Mouse (Mus musculus) embryonic facial prominence, embryonic 11.5 days (tissue): ENCODE results near the gene Zfp663. TPM values are rescaled to one million over a fixed set of nuclear protein-coding genes. Genes with fewer than 3 reads are reported as not detected.
A peak's percentile ranks its signal among the peaks of the same experiment; 100 is the strongest.

Experiments used
- ATAC-seq: fragments of 200-750 bp; cut with Nextera tagmentation; replicated peaks from 2 replicates; pipeline ENCODE4 v1.8.0; 2017; ENCODE audit warnings: low read depth; ENCODE audit not compliant: insufficient number of reproducible peaks, low FRiP score, low TSS enrichment
- DNase-seq: peaks from one replicate; pipeline ENCODE4 v3.0.0-alpha.2; 2015; ENCODE audit warnings: low spot score
- H3K27ac ChIP-seq: fragments of 300-500 bp; sonication (generic); replicated peaks from 2 replicates; pipeline ENCODE4 v1.5.1; 2014; ENCODE audit warnings: mild to moderate bottlenecking, low read depth, low read length, control low read depth
- H3K27me3 ChIP-seq: fragments of 300-500 bp; sonication (generic); 2 replicates; pipeline ENCODE4 v1.6.1; 2014; ENCODE audit warnings: mild to moderate bottlenecking, low read length, moderate library complexity, mixed read lengths; ENCODE audit not compliant: control insufficient read depth, insufficient read depth
- H3K36me3 ChIP-seq: fragments of 300-500 bp; sonication (generic); replicated peaks from 2 replicates; pipeline ENCODE4 v1.6.1; 2014; ENCODE audit warnings: low read depth, mild to moderate bottlenecking, low read length, moderate library complexity, mixed read lengths; ENCODE audit not compliant: control insufficient read depth, insufficient read depth
- H3K4me1 ChIP-seq: fragments of 300-500 bp; sonication (generic); 2 replicates; pipeline ENCODE4 v1.6.1; 2014; ENCODE audit warnings: low read length, mixed read lengths; ENCODE audit not compliant: control insufficient read depth, insufficient read depth
- H3K4me2 ChIP-seq: fragments of 300-500 bp; sonication (generic); 2 replicates; pipeline ENCODE4 v1.6.1; 2014; ENCODE audit warnings: low read depth, mild to moderate bottlenecking, control low read depth, low read length, moderate library complexity
- H3K4me3 ChIP-seq: fragments of 300-500 bp; sonication (generic); 2 replicates; pipeline ENCODE4 v1.5.1; 2014; ENCODE audit warnings: low read depth, low read length, control low read depth
- H3K9ac ChIP-seq: fragments of 300-500 bp; sonication (generic); replicated peaks from 2 replicates; pipeline ENCODE4 v1.6.1; 2014; ENCODE audit warnings: mild to moderate bottlenecking, control low read depth, low read length
- H3K9me3 ChIP-seq: fragments of 300-500 bp; sonication (generic); replicated peaks from 2 replicates; pipeline ENCODE4 v1.6.1; 2016; ENCODE audit warnings: mild to moderate bottlenecking, low read length, inconsistent platforms, mixed read lengths; ENCODE audit not compliant: control insufficient read depth
- WGBS: fragments of 180-500 bp; shearing (Covaris S2); extraction: QIAGEN DNeasy Blood & Tissue Kit; methylation state at CpG from one replicate; pipeline ENCODE4 v1.1.7; 2014; 5-methylcytosine and 5-hydroxymethylcytosine counted together
- polyA plus RNA-seq: library from polyadenylated mRNA; unstranded; fragments of >200 nt; fragmentation: Nextera tagmentation; extraction: Ambion mirVana; gene quantifications from 2 replicates; pipeline ENCODE4 v1.2.1, GENCODE M21; 2014

The Zfp663 gene
- polyA plus RNA-seq, 1 experiment from 2014 or later = 4.9 TPM

GRCm38 (mm10) chr2:165316837-165317473 is 51.6 kb downstream of the Zfp663 start:
- Histone ChIP-seq H3K4me1 (peaks cover 22% of the 10 kb centered on the region), H3K27me3 (no peaks in the 10 kb centered on the region), H3K4me2 (no peak overlapping the region; the same call in 1 of the 2 replicates), H3K27ac (peak overlapping the region; percentile 49), H3K36me3 (peaks cover 11% of the 10 kb centered on the region), H3K9me3 (no peaks in the 10 kb centered on the region), H3K4me3 (no peak overlapping the region), H3K9ac (peak overlapping the region; percentile 32; the same call in 1 of the 2 replicates)
- 14% methylated on average over 9 of the region's 9 CpGs for WGBS
- DNase-seq (peak; percentile 84), ATAC-seq (peak; percentile 91)

- no peaks in the 10 kb centered on the region for H3K27me3 ChIP-seq
- H3K36me3 ChIP-seq = peaks cover 11% of the 10 kb centered on the region
- ATAC-seq (no peak), DNase-seq (no peak)
- no peak overlapping the region for H3K4me2 ChIP-seq
- 0 out of 2 replicates have a peak overlapping the region, but pooled peaks have one; percentile 16 for H3K27ac ChIP-seq
- H3K9me3 ChIP-seq = no peaks in the 10 kb centered on the region
- WGBS = 55% methylated on average over 10 of the region's 10 CpGs
- peaks cover 17% of the 10 kb centered on the region for H3K4me1 ChIP-seq
- peak overlapping the region; percentile 6 for H3K9ac ChIP-seq
- no peak overlapping the region for H3K4me3 ChIP-seq
These were observed 52.3 kb downstream of the Zfp663 start for GRCm38 (mm10) chr2:165316204-165316603.

GRCm38 (mm10) chr2:165314197-165314596 is 54.3 kb downstream of the Zfp663 start:
- no peak for DNase-seq
- no peak for ATAC-seq
- H3K36me3 ChIP-seq = peaks cover 11% of the 10 kb centered on the region
- H3K27ac ChIP-seq = no peak overlapping the region
- no peaks in the 10 kb centered on the region for H3K27me3 ChIP-seq
- no peak overlapping the region for H3K4me3 ChIP-seq
- WGBS = 87% methylated on average over 8 of the region's 8 CpGs
- peaks cover 13% of the 10 kb centered on the region for H3K4me1 ChIP-seq
- H3K4me2 ChIP-seq = no peak overlapping the region
- no peaks in the 10 kb centered on the region for H3K9me3 ChIP-seq
- H3K9ac ChIP-seq = no peak overlapping the region

- H3K36me3 ChIP-seq = peaks cover 11% of the 10 kb centered on the region
- DNase-seq (no peak), ATAC-seq (no peak)
- 54% methylated on average over 7 of the region's 7 CpGs for WGBS
- H3K4me1 ChIP-seq = peaks cover 8% of the 10 kb centered on the region
- H3K9ac ChIP-seq = no peak overlapping the region
- no peaks in the 10 kb centered on the region for H3K27me3 ChIP-seq
- no peak overlapping the region for H3K4me2 ChIP-seq
- H3K9me3 ChIP-seq = no peaks in the 10 kb centered on the region
- H3K27ac ChIP-seq = no peak overlapping the region
- no peak overlapping the region for H3K4me3 ChIP-seq
These were observed 56.1 kb downstream of the Zfp663 start for GRCm38 (mm10) chr2:165312381-165312780.

GRCm38 (mm10) chr2:165311577-165311976 is 57.0 kb downstream of the Zfp663 start:
- WGBS = 82% methylated on average over 12 of the region's 12 CpGs
- Histone ChIP-seq H3K9ac (no peak overlapping the region), H3K4me2 (no peak overlapping the region), H3K27me3 (no peaks in the 10 kb centered on the region), H3K4me3 (no peak overlapping the region), H3K4me1 (peaks cover under 1% of the 10 kb centered on the region), H3K27ac (no peak overlapping the region), H3K36me3 (peaks cover 11% of the 10 kb centered on the region), H3K9me3 (no peaks in the 10 kb centered on the region)
- DNase-seq (no peak), ATAC-seq (no peak)

- Histone ChIP-seq H3K4me1 (no peaks in the 10 kb centered on the region), H3K9ac (no peak overlapping the region)
These were observed 57.6 kb downstream of the Zfp663 start for GRCm38 (mm10) chr2:165310818-165311425.

GRCm38 (mm10) chr2:165307801-165308200 is 60.7 kb downstream of the Zfp663 start:
- ATAC-seq (no peak), DNase-seq (no peak)
- Histone ChIP-seq H3K27ac (no peak overlapping the region), H3K27me3 (no peaks in the 10 kb centered on the region), H3K4me2 (no peak overlapping the region), H3K4me3 (no peak overlapping the region), H3K9me3 (no peaks in the 10 kb centered on the region), H3K36me3 (peaks cover 8% of the 10 kb centered on the region), H3K9ac (no peak overlapping the region), H3K4me1 (no peaks in the 10 kb centered on the region)
- WGBS = 91% methylated on average over 6 of the region's 6 CpGs

More at GRCm38 (mm10) chr2:165310818-165311425, 57.6 kb downstream of the Zfp663 start:
- Histone ChIP-seq H3K9me3 (no peaks in the 10 kb centered on the region), H3K4me3 (no peak overlapping the region), H3K27ac (no peak overlapping the region), H3K27me3 (no peaks in the 10 kb centered on the region), H3K36me3 (peaks cover 11% of the 10 kb centered on the region), H3K4me2 (no peak overlapping the region)
- peak; percentile 6 for DNase-seq
- ATAC-seq = no peak
- 51% methylated on average over 13 of the region's 13 CpGs for WGBS

GRCm38 (mm10) chr2:165305438-165305837 is 63.1 kb downstream of the Zfp663 start:
- WGBS = 94% methylated on average over 8 of the region's 8 CpGs
- Histone ChIP-seq H3K27me3 (no peaks in the 10 kb centered on the region), H3K4me1 (no peaks in the 10 kb centered on the region), H3K9me3 (no peaks in the 10 kb centered on the region), H3K9ac (no peak overlapping the region), H3K27ac (no peak overlapping the region), H3K4me3 (no peak overlapping the region), H3K4me2 (no peak overlapping the region), H3K36me3 (peaks cover 11% of the 10 kb centered on the region)
- DNase-seq (no peak), ATAC-seq (no peak)
